Mouse (Mus musculus): ENCODE measurements around the gene Cx3cr1. TPM values are rescaled to one million over a fixed set of nuclear protein-coding genes. Genes with fewer than 3 reads are reported as not detected.

Cx3cr1 gene
- polyA plus RNA-seq, 1 experiment: 65.4 TPM

GRCm38 (mm10) chr9:119913087-119913838 lies 156.4 kb downstream of the Cx3cr1 start:
- Histone ChIP-seq H3K4me1 (ENCODE audit: control insufficient read depth, insufficient read depth, low read length) (no peaks in the 10 kb centered on the region), H3K4me3 (ENCODE audit: insufficient read depth, low read length) (no peak overlapping the region), H3K27ac (ENCODE audit: insufficient read depth, low read depth, low read length) (no peak overlapping the region)
- no peak for TF ChIP-seq CTCF (IDR thresholded peaks at IDR 0.05; ENCODE audit: low read depth, low read length)
- no peak for TF ChIP-seq POLR2A (IDR thresholded peaks at IDR 0.05; ENCODE audit: borderline replicate concordance, low read depth, low read length)

DNA sequence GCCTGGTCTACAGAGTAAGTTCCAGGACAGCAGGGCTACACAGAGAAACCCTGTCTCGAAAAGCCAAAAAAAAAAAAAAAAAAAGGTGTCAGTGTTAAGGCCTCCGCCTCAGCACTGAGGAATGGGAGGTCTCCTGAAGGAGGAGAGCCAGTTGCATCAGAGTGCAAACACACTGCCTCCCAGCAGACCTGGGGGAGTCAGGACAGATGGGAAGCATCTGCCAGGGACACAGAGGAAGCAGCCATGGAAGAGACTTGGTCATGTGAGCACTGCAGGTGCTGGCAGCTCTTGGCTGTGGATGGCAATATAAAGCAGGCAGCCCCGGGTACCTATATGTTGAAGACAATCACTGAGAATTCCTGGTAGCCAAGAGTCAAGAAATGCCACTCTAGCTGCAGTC lies 159.7 kb downstream of the Cx3cr1 start:
- TF ChIP-seq POLR2A (IDR thresholded peaks at IDR 0.05; ENCODE audit: borderline replicate concordance, low read depth, low read length) (no peak), CTCF (IDR thresholded peaks at IDR 0.05; ENCODE audit: low read depth, low read length) (no peak)
- Histone ChIP-seq H3K4me1 (ENCODE audit: control insufficient read depth, insufficient read depth, low read length) (no peaks in the 10 kb centered on the region), H3K4me3 (ENCODE audit: insufficient read depth, low read length) (no peak overlapping the region)

DNA sequence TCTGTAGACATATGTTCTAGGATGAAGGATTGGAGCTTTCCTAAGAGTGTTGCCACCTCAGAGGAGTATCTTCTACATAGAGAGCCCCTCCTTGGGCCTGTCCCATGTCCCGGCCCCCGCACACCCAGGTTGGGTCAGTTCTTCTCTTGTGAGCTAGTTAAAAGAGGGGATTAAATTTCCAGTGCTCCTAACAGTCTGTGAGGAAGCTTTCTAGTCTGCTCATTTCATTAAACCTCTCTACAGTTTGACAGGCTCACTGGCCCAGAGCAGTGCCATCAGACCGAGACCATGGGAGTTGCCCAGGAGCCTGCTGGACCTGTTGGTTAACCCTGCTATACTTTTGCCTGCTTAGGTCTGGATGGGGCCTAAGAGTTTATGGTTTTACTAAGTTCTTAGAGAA lies 161.0 kb downstream of the Cx3cr1 start:
- Histone ChIP-seq H3K4me1 (ENCODE audit: control insufficient read depth, insufficient read depth, low read length) (peaks cover 2% of the 10 kb centered on the region; the same call in 1 of the 2 replicates), H3K27ac (ENCODE audit: insufficient read depth, low read depth, low read length) (no peak overlapping the region), H3K4me3 (ENCODE audit: insufficient read depth, low read length) (no peak overlapping the region)
- no peak for TF ChIP-seq CTCF (IDR thresholded peaks at IDR 0.05; ENCODE audit: low read depth, low read length)
- TF ChIP-seq POLR2A (IDR thresholded peaks at IDR 0.05; ENCODE audit: borderline replicate concordance, low read depth, low read length): no peak

More for the DNA sequence above, 159.7 kb downstream of the Cx3cr1 start:
- H3K27ac ChIP-seq (ENCODE audit: insufficient read depth, low read depth, low read length): no peak overlapping the region

GRCm38 (mm10) chr9:119902410-119903151 lies 167.1 kb downstream of the Cx3cr1 start:
- Histone ChIP-seq H3K4me3 (ENCODE audit: insufficient read depth, low read length) (no peak overlapping the region), H3K27ac (ENCODE audit: insufficient read depth, low read depth, low read length) (no peak overlapping the region), H3K4me1 (ENCODE audit: control insufficient read depth, insufficient read depth, low read length) (peaks cover 30% of the 10 kb centered on the region)
- TF ChIP-seq POLR2A (IDR thresholded peaks at IDR 0.05; ENCODE audit: borderline replicate concordance, low read depth, low read length) (no peak), CTCF (IDR thresholded peaks at IDR 0.05; ENCODE audit: low read depth, low read length) (no peak)

GRCm38 (mm10) chr9:119899446-119899845 lies 170.2 kb downstream of the Cx3cr1 start:
- H3K4me3 ChIP-seq (ENCODE audit: insufficient read depth, low read length): no peak overlapping the region
- peaks cover 37% of the 10 kb centered on the region for H3K4me1 ChIP-seq (ENCODE audit: control insufficient read depth, insufficient read depth, low read length)
- TF ChIP-seq CTCF (IDR thresholded peaks at IDR 0.05; ENCODE audit: low read depth, low read length) (no peak), POLR2A (IDR thresholded peaks at IDR 0.05; ENCODE audit: borderline replicate concordance, low read depth, low read length) (no peak)
- H3K27ac ChIP-seq (ENCODE audit: insufficient read depth, low read depth, low read length): 0 out of 2 replicates have a peak overlapping the region, but pooled peaks have one; percentile 8

DNA sequence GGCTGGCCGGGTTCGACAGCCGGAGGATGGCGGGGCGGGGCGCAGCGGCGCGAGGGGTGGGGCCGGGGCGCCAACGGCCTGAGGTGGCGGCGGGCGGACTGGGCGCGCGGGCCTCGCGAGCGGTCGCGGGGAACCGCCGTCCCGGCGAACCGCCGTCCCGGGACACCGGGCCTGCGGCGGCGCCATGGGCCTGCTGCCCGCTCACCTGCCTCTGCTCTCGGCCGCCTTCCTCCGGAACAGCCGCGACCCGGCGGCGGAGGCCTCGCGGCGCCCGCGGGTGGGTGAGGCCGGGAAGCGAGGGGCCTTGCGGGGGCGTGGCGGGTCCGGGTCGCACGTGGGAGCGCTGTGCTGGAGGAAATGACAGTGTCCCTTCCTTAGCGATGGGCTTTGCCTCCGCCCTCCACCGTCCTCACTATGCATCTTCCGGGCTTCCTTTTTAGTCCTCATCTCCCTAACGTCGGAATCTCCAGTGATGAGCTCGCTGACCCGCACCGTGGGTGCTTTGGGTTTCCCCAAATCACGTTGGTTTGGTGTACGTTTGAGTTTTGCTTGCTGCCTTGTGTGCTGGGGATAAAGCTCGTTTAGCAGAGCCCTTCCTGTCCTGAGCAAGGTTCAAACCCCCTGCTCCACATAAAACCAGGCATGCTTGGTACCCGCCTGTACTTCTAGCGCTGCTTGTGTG lies 174.5 kb downstream of the Cx3cr1 start:
- H3K4me3 ChIP-seq (ENCODE audit: insufficient read depth, low read length): peak overlapping the region; percentile 90
- H3K4me1 ChIP-seq (ENCODE audit: control insufficient read depth, insufficient read depth, low read length): peaks cover 27% of the 10 kb centered on the region
- no peak for TF ChIP-seq POLR2A (IDR thresholded peaks at IDR 0.05; ENCODE audit: borderline replicate concordance, low read depth, low read length)
- no peak for TF ChIP-seq CTCF (IDR thresholded peaks at IDR 0.05; ENCODE audit: low read depth, low read length)
- H3K27ac ChIP-seq (ENCODE audit: insufficient read depth, low read depth, low read length): peak overlapping the region; percentile 58

DNA sequence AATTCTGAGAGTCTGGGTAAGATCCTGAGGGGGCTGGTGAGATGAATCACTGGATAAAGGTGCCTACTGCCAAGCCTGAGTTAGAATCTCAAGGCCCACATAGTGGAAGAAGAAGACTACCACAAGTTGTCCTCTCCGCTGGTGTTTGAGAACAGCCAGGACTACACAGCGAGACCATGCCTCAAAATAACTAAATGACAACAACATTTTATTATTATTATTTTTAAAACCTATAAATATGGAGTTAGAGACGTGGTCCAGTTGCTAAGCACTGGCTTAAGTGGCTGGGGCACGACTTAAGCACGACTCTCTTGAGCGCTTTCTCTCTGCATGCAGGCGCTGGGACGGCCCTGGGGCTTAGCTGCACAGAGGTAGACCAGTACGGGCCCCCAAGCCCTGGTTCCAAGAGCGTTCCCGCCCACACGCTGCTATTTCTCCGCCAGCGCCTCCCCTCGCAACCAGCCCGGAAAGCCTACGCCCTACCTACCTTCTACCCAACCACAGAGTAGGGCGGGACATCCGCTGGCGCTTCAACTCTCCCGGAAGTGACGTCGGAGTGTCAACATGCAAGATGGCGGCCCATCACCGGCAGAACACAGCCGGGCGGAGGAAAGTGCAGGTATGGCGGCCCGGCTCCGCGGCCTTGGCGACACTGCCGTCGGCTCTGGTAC lies 175.2 kb downstream of the Cx3cr1 start, which contains the start of gene Wdr48:
Gene Wdr48 (plus strand): TSS at position 540 of the 671 bp plus-strand sequence.
- TF ChIP-seq CTCF (IDR thresholded peaks at IDR 0.05; ENCODE audit: low read depth, low read length): no peak
- peak; percentile 27; the same call in 1 of the 2 replicates for TF ChIP-seq POLR2A (IDR thresholded peaks at IDR 0.05; ENCODE audit: borderline replicate concordance, low read depth, low read length)
- Histone ChIP-seq H3K27ac (ENCODE audit: insufficient read depth, low read depth, low read length) (peak within 1 kb of the TSS; percentile 58), H3K4me3 (ENCODE audit: insufficient read depth, low read length) (peak within 1 kb of the TSS; percentile 90), H3K4me1 (ENCODE audit: control insufficient read depth, insufficient read depth, low read length) (peaks cover 21% of the 10 kb centered on the region)

GRCm38 (mm10) chr9:119893881-119894280 lies 175.8 kb downstream of the Cx3cr1 start:
- no peak overlapping the region for H3K27ac ChIP-seq (ENCODE audit: insufficient read depth, low read depth, low read length)
- no peak overlapping the region for H3K4me3 ChIP-seq (ENCODE audit: insufficient read depth, low read length)
- TF ChIP-seq POLR2A (IDR thresholded peaks at IDR 0.05; ENCODE audit: borderline replicate concordance, low read depth, low read length) (no peak), CTCF (IDR thresholded peaks at IDR 0.05; ENCODE audit: low read depth, low read length) (no peak)
- peaks cover 16% of the 10 kb centered on the region for H3K4me1 ChIP-seq (ENCODE audit: control insufficient read depth, insufficient read depth, low read length)

GRCm38 (mm10) chr9:119890692-119891091 lies 179.0 kb downstream of the Cx3cr1 start:
- TF ChIP-seq CTCF (IDR thresholded peaks at IDR 0.05; ENCODE audit: low read depth, low read length): no peak
- no peak for TF ChIP-seq POLR2A (IDR thresholded peaks at IDR 0.05; ENCODE audit: borderline replicate concordance, low read depth, low read length)
- Histone ChIP-seq H3K4me3 (ENCODE audit: insufficient read depth, low read length) (no peak overlapping the region), H3K4me1 (ENCODE audit: control insufficient read depth, insufficient read depth, low read length) (peaks cover 2% of the 10 kb centered on the region), H3K27ac (ENCODE audit: insufficient read depth, low read depth, low read length) (no peak overlapping the region)

Data from bone marrow macrophage, adult 2 months (primary cell).